Mouse (Mus musculus) liver, adult 2 months (tissue): ENCODE results near the gene Gnpat. TPM values are rescaled to one million over a fixed set of nuclear protein-coding genes. Genes with fewer than 3 reads are reported as not detected.

Source experiments
- DNase-seq: peaks from one replicate; pipeline ENCODE4 v3.0.0-alpha.2; 2011; ENCODE audit warnings: low read depth, low spot score; ENCODE audit errors: extremely low read depth
- H3K27ac ChIP-seq: fragments of 200-500 bp; replicated peaks from 2 replicates; pipeline ENCODE4 v1.5.1; 2012; ENCODE audit warnings: low read depth, mild to moderate bottlenecking, control low read depth, inconsistent platforms, low read length; ENCODE audit not compliant: insufficient read depth
- H3K27me3 ChIP-seq: fragments of 200-500 bp; 2 replicates; pipeline ENCODE4 v1.6.1; 2012; ENCODE audit warnings: mild to moderate bottlenecking, moderate library complexity, low read length, inconsistent platforms; ENCODE audit not compliant: control insufficient read depth, insufficient read depth
- H3K36me3 ChIP-seq: fragments of 200-500 bp; 2 replicates; pipeline ENCODE4 v1.6.1; 2012; ENCODE audit warnings: low read length, inconsistent platforms; ENCODE audit not compliant: control insufficient read depth, insufficient read depth
- H3K4me1 ChIP-seq: fragments of 200-500 bp; 2 replicates; pipeline ENCODE4 v1.6.1; 2011; ENCODE audit warnings: low read length; ENCODE audit not compliant: control insufficient read depth, insufficient read depth
- H3K4me3 ChIP-seq: fragments of 200-500 bp; 2 replicates; pipeline ENCODE4 v1.5.1; 2011; ENCODE audit warnings: low read depth, mild to moderate bottlenecking, control low read depth, low read length, moderate library complexity; ENCODE audit not compliant: insufficient read depth
- H3K79me2 ChIP-seq: fragments of 200-500 bp; 2 replicates; pipeline ENCODE4 v1.6.1; 2012; ENCODE audit warnings: inconsistent platforms, mild to moderate bottlenecking, low read length, moderate library complexity; ENCODE audit not compliant: control insufficient read depth, insufficient read depth
- H3K9ac ChIP-seq: fragments of 200-500 bp; 2 replicates; pipeline ENCODE4 v1.6.1; 2012; ENCODE audit warnings: low read depth, mild to moderate bottlenecking, control low read depth, inconsistent platforms, low read length
- CTCF ChIP-seq: fragments of 200-500 bp; IDR thresholded peaks from 2 replicates; pipeline ENCODE4 v1.5.1; 2011; ENCODE audit warnings: low read depth, low read length, control low read depth
- POLR2A ChIP-seq: fragments of 200-500 bp; IDR thresholded peaks from 2 replicates; pipeline ENCODE4 v1.6.1; 2011; ENCODE audit warnings: low read length, control low read depth; ENCODE audit not compliant: insufficient read depth; ENCODE audit errors: extremely low read depth
- WGBS: fragments of 180-500 bp; shearing (Covaris S2); methylation state at CpG from one replicate; pipeline ENCODE4 v1.1.7; 2018; 5-methylcytosine and 5-hydroxymethylcytosine counted together
- polyA plus RNA-seq: library from polyadenylated mRNA; depleted of rRNA; stranded (reverse); fragments of >200 nt; gene quantifications from 2 replicates; pipeline ENCODE4 v1.2.3, GENCODE M21; 2012
- total RNA-seq: library from RNA; depleted of rRNA; stranded (reverse); fragments of >200 nt; gene quantifications from 2 replicates; pipeline ENCODE4 v1.2.3, GENCODE M21; 2014

Gene Gnpat
- total and polyA plus RNA-seq, 2 experiments = 25.0 to 28.7 TPM

DNA sequence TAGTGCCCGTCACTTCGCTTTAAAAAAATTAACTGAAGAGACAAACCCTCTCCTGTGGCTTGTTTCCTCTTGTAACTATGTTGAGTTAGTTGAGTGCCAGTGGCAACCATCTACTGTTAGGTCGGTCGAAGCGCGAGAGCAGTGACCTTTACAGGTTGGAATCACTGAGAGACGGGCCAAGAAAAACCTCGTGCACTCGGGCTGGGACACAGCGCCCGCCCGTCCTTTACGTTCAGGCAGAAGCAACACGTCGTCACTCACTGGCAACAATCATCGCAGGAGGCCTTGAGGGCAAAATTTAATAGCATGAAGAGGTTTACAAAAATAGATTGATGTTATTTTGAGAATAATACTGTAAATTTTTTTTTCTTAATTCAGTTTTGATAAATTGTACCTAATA is 47.1 kb downstream of the Gnpat start:
- peaks cover 2% of the 10 kb centered on the region; the same call in 1 of the 2 replicates for H3K36me3 ChIP-seq
- H3K4me1 ChIP-seq = peaks cover 5% of the 10 kb centered on the region
- H3K9ac ChIP-seq = no peak overlapping the region
- no peaks in the 10 kb centered on the region for H3K79me2 ChIP-seq
- TF ChIP-seq POLR2A = no peak
- no peak for TF ChIP-seq CTCF
- no peak overlapping the region for H3K4me3 ChIP-seq
- no peak overlapping the region for H3K27ac ChIP-seq
- no peaks in the 10 kb centered on the region for H3K27me3 ChIP-seq
- no peak for DNase-seq
- WGBS = 96% methylated on average over 16 of the region's 16 CpGs

DNA sequence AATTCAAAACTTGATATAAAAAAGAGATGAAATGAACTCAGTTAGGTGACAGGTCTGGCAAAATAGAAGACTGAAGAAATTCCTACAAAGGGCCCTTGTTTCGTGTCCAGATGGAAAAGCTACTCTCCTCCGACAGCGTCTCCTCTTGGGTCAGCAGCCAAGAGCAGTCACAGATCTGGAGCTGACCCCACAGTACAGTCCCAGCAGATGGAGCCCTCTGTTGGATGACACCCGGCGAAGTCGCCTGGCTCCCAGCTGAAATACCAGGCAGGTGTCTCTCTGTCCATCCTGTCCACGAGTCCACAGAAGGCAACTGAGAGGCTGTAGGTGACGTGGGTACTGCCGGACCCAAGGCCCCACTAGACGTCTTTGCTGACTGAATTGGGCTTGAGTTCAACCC is 47.5 kb downstream of the Gnpat start:
- H3K36me3 ChIP-seq = peaks cover 2% of the 10 kb centered on the region; the same call in 1 of the 2 replicates
- H3K4me3 ChIP-seq = no peak overlapping the region
- H3K27ac ChIP-seq = no peak overlapping the region
- no peaks in the 10 kb centered on the region for H3K79me2 ChIP-seq
- no peak overlapping the region for H3K9ac ChIP-seq
- 86% methylated on average over 10 of the region's 10 CpGs for WGBS
- DNase-seq = no peak
- H3K27me3 ChIP-seq = no peaks in the 10 kb centered on the region
- peaks cover 4% of the 10 kb centered on the region for H3K4me1 ChIP-seq
- no peak for TF ChIP-seq CTCF
- no peak for TF ChIP-seq POLR2A

DNA sequence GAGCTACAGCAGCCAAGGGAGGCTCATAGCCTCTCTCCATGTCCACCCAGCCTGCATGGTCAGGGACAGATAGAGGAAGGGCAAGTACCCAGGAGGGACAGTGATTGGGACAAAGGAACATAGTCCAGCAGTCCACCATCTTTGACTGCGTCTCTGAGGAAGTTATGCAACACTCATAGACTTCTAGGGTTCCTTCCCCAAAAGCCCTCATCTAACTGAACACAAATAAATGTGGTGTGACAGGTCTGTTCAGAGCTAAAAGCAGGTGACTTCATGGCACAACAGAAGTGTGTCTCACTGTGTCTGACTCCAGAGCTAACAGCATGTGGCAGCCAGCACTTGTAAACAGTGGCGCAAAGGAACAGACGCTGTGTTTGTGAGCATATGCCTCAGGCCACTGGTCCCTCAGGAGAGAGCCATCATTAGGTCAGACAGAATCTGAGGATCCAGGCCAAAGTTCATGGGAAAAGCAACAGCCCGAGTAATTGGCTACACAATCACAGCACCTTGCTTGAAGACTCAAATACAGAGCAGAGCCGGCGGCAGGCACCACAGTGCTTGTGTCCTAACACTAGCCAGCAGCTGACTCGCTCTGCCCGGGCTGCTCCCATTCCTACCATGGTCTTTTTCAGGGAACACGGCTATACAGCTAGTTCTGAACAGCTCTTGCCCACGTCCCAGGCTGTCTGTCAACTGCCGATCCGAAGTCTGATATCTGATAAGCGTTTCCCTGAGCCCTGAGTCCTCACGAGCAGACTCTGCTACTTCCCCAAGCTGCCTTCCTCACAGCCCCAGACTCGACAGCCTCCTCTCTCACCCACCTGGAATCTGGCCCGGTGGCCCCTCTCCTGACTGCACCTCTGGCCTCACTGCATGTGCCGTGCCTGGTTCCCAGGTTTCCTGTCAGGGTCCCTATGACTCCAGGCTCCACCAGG is 49.4 kb downstream of the Gnpat start:
- Histone ChIP-seq H3K27ac (no peak overlapping the region), H3K9ac (no peak overlapping the region), H3K4me1 (peaks cover 2% of the 10 kb centered on the region; the same call in 1 of the 2 replicates), H3K79me2 (no peaks in the 10 kb centered on the region), H3K27me3 (no peaks in the 10 kb centered on the region), H3K36me3 (peaks cover 2% of the 10 kb centered on the region; the same call in 1 of the 2 replicates), H3K4me3 (no peak overlapping the region)
- 71% methylated on average over 17 of the region's 17 CpGs for WGBS
- TF ChIP-seq POLR2A (no peak), CTCF (no peak)
- peak; percentile 32 for DNase-seq

DNA sequence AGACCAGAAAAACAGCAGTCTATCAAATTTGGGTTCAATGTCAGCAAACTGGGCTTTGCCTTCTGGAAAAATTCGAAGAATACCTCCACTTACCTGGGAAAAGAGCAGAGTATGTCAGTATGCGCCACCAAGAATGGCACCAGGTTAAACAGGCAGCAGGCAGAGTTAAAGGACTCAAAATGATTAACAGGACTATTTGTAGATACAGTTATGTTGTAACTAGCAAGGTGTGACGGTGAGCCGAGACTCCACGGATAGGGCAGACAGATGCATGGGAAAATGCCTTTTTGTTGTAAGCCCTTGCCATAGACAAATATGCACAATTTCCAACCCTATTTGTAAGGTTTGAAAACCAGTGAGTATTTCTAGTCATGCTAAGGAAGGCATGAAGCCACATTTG is 51.2 kb downstream of the Gnpat start:
- WGBS = 95% methylated on average over 5 of the region's 5 CpGs
- Histone ChIP-seq H3K4me1 (peaks cover 2% of the 10 kb centered on the region; the same call in 1 of the 2 replicates), H3K27me3 (no peaks in the 10 kb centered on the region), H3K36me3 (peaks cover 2% of the 10 kb centered on the region; the same call in 1 of the 2 replicates), H3K27ac (no peak overlapping the region), H3K79me2 (peaks cover 10% of the 10 kb centered on the region), H3K9ac (no peak overlapping the region), H3K4me3 (no peak overlapping the region)
- TF ChIP-seq POLR2A = no peak
- no peak for TF ChIP-seq CTCF
- no peak for DNase-seq

DNA sequence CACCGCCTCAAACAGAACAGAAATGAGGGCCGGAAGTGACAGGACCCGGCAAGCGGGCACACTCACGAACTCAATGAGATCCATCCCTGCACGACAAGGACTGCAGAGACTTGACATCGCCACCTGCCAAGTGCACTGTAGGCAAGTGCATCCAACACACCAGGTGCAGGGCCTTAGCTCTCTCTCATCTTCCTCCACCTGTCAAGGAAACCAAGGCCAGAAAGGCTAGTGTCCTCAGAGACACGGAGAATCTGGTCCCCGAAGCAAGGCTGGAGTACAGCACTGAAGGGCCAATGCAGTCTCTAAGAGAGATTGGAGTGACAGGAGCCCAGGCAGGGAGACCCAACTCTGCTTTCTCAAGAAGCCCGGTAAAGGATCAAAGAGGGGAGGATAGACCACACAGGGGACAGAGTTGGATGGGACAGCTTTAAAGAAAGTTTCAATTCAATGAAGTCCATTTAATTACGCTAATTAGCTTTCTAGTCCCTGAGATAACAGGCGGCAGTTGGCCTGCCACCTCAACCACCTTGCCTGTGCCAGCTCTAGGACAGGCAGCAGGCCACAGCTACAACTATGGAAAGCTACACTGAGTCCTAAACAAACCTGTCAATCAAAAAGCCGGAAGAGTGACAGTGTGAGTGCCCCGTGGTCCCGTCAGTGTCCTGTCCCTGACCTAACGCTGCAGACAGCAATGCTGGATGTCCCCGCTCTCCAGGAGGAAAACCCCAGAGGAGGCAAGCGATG is 55.1 kb downstream of the Gnpat start:
- Histone ChIP-seq H3K27ac (no peak overlapping the region), H3K4me3 (no peak overlapping the region), H3K79me2 (peaks cover 26% of the 10 kb centered on the region), H3K36me3 (peaks cover 2% of the 10 kb centered on the region; the same call in 1 of the 2 replicates), H3K4me1 (peaks cover 11% of the 10 kb centered on the region), H3K9ac (no peak overlapping the region), H3K27me3 (no peaks in the 10 kb centered on the region)
- WGBS = 92% methylated on average over 18 of the region's 18 CpGs
- no peak for TF ChIP-seq CTCF
- no peak for DNase-seq
